Mouse (Mus musculus): ENCODE results near the gene Hoxc8.

DNA sequence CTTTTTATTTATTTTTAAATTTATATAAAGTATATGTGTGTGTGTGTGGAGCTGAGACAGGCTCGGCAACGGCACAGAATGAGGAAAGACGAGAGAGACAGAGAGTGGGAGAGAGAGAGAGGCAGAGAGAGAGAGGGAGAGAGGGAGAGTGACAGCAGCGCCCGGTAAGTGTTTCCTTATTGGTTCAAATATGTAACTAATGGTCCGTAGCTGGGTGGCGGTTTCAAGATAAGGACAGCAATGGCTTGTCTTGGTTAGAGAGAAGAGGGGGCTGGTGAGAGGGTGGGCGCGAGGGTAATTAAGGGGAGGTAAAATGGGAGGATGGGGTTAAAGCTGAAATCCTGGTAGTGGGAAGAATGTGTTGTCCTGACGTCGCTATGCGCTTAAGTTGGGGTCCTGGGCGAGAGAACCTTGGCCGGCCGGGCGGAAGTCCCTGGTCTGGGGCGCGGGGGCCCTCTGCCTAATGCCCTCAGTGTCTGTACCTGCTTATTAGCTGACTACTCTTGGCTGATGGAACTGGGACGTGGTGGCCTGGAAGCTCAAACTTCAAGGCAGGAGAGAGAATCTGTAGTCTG is 8.3 kb downstream of the Hoxc8 start:
- no peak for TF ChIP-seq CTCF (IDR thresholded peaks at IDR 0.05; ENCODE audit: low read depth)
- TF ChIP-seq EP300 (IDR thresholded peaks at IDR 0.05; ENCODE audit: low read depth): no peak
